Mouse (Mus musculus) mesoderm, embryonic 11.5 days (tissue): ENCODE results near the gene Isy1.

Experiments
- DNase-seq: peaks from one replicate; pipeline ENCODE4 v3.0.0-alpha.2; 2012; ENCODE audit warnings: low read depth, low spot score

The Isy1 gene

DNA sequence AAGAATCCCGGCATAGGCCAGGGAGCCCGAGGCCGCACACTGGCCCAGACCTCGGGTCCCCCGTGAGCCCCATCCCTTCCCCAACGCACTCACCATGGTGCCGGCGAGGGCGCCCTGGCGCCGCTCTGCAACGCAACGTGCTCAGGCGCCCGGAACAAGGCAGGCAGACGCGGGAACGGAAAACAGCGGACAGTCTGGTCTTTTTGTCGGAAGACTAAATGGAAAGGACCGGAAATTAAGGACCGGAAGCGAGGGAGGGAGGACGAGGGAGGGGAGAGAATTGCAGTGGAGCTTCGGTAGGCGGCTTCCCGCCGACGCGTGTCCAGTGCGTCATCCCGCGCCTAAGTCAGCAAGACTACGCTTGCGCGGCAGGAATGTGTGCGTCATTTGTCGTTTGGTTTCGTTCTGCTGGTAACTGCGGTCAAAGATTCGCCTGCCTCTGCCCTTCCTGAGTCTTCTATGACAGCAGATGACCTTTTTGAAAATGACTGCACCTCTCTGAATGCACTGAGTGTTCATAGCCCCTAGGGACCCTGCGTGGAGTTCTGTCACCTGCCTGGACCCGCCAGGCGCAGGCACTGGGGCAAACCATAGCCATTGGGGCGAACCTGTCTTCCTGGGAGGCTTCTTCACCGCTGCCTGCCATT is at the start of gene Isy1:
Gene Isy1 (minus strand): TSS at position 248 of the 647 bp plus-strand sequence.
- DNase-seq = peak; percentile 98

DNA sequence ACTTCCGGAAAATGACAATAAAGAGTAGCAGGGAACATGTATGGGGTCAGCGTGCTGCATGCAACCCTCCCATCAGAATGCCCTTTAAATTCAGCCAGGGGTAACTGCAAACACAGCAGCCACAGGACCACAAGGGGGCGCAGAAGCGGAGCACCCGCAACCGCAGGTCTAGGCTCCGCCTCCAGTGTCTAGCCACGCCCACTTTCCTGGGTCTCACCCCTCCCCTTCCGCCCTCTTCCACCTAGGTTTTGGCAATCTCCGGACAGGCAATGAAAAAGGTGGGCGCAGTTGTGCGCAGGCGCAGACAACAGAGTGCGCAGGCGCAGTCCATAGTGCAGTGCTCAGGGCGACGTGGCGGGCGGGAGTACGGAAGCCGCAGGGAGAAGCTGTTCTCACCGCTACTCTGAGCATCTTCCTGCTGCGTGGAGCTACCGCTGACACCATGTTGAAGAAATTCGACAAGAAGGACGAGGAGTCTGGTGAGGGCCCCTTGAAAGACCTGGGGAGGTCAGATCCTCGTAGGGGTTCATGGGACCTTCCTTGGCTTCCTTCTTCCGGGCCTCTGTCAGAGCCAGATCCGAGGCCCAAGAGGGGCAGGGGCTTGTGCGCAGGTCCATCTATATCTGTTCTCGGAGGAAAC is 49.1 kb upstream of the Isy1 start, which contains the start of gene Copg1:
Gene Copg1 (plus strand): TSS at position 221 of the 640 bp plus-strand sequence.
- DNase-seq = peak; percentile 100

DNA sequence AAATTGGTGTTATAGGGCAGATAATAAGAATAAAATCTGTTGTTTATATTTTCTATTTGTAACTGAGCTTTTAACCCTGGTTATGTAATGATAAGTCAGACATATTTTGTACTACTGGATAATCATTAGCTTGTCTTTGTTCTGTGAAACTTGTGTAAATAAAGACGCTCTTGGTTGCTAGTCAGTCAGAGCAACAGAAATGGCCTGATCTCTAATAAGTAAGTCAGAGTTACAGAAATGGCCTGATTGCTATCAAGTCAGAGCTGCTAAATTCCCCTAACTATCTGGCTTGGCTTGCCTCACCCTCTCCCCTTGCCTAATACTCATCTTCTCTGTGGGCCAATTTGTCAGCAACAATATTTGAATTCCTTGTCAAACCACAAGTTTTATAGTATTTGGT is 48.1 kb upstream of the Isy1 start:
- no peak for DNase-seq

DNA sequence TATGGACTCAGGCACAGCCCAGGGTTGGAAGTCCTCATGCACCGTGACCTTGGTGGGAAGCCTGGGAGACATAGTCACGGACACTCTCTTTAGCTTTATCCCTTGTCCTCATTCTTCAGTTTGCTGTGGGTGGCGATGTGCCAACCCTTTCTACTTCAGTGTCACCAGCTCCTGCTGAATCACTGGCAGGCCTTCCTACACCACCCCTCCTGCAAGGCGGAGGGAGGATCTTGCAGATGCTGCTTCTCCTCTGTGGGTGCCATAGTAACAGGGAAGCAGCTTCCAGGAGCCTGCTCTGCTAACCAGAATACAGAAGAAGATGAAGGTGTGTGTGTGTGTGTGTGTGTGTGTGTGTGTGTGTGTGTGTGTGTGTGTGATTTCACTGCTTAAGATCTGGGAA is 44.2 kb upstream of the Isy1 start:
- no peak for DNase-seq

DNA sequence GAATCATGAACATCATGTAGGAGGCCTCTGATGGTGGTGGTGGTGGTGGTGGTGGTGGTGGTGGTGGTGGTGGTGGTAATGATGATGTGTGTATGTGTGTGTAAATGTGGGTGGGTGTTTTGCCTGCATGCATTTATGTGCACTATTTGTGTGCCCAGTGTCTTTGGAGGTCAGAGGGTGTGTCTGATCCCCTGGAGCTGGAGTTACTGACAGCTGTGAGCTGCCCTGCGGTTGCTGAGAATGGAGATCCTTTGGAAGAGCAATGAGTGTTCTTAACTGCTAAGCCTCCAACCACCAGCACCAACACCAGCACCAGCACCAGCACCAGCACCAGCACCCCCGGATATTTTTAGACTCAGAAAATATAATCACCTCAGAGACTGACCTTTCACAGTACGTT is 43.6 kb upstream of the Isy1 start:
- DNase-seq = no peak

DNA sequence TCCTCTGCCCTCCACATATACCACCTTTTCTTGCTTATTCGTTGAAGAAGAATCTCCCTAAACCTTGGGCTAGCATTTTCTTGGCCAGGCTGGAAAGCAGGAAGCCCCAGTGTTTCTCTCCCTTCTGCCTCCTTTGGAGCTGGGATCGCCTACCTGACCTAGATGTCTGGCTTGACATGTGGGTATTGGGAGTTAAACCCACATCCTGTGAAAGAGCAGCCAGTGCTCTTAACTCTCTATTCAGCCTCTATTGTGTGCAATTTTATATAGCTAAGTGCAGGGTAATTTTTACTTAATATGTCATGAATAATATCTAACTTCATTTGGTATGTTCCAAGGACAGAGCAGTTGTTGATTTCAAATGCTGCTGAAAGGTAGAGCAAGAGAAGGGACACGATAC is 41.0 kb upstream of the Isy1 start:
- DNase-seq = no peak

DNA sequence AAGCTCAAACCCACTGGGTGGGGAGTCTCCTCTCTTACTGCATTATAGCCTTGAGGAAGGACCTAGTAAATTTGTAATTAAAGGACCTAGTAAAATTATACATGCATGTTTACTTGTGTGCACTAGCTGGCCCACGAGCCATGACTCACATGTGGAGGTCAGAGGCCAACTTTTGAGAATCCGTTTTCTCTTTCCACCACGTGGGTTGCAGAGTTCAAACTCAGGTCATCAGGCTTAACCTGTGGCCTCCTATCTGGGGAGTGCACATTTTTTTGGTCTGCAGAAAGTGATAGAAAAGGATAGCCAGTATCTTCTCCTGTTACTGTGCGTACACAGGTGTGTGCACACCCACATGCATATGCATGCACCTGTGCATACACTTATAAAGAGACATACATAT is 40.4 kb upstream of the Isy1 start:
- DNase-seq = no peak

DNA sequence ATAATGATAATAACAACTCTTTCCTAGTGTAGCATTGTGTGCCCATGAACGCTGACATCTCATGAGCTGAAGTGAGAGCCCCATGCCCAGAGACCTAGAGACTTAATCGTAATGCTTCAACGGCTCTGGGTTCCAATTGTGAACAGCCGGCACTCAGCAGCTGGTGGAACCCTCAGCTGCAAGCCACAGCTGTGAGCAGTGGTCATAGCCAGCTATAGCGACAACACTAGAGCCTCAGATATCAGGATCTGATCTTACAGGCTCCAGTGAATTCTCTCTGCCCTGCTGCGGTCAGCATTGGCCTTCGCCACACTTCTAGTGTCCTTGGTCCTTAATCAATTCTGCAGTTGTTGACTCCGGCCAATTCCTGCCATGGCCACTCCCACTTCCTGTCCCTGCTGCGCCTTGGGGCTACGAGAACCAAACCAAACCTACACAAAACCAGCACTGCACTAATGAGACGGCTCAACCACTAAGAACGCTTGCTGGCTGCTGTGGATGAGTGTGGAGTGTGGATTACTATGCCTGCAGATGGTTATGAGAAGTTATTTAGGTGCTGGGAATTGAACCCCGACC is 37.6 kb upstream of the Isy1 start:
- no peak for DNase-seq

DNA sequence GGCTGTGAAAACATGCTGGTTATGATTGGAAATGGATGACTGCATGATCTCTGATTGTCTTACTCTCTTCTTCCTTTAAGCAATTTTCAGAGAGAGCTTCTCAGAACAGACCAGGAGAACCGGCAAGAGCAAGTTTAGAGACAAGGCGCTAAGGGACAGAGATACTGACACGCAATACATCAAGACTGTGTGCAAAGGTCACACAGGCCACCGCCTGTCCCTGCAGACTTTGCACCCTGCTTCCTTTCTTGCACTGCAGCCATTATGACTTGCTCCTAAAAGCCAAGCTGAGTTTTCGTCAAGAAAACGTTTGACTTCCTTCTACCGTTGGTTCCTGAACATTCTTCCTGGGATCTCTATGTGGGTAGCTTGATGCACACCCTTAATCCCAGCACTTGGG is 37.0 kb upstream of the Isy1 start:
- DNase-seq = no peak

DNA sequence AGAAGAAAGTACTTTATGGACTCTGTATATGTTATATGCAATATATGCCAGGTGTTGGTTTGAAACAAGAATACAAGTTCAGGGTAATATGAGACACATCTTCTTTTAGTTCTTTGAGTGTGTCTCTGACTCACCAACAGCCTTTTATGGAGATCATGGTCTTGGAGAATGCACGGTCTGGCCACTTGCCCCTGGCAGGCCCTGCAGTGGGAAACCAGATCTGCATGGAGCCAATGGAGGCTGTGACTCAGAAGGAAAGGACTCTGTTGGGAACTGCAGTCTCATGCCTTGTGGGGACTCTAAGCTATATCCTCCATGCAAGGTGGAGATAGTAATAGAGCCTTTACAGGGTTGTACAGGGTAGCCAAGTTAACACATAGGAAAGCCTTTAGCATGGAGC is 36.5 kb upstream of the Isy1 start:
- DNase-seq = no peak

DNA sequence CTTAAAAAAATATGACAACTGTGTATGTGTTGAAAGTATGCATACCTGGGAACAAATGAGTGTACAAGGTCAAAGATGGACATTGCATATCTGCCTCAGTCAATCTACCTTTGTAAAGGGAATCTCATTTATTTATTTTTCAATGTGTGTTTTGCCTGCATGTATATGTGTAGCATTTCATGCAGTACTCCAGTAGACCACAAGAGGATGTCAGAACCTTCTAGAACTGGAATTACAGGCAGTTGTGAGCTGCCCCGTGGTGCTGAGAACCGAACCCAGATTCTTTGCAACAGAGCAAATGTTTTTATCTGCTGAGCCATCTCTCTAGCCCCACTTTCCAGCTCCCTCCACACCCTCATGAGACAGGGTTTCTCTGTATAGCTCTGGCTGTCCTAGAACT is 35.4 kb upstream of the Isy1 start:
- DNase-seq = no peak

DNA sequence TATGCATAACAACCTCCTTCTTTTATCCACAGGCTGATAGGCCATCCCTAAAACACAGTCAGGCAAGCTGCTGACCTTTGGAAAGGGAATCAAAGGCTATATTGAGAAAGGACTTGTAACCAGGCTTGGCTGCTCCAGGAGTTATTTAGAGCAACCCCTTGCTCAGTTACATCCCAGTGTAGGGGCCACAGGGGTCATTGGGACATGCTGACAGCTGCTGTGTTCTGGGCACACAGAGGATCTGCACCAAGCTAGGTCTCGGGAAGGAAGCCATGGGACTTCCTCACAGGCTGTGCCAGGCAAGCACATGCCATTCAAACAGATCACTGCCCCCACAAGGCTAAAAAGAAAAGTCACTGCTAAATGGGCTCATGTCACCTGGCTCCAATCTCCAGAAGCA is 34.5 kb upstream of the Isy1 start:
- DNase-seq = no peak

DNA sequence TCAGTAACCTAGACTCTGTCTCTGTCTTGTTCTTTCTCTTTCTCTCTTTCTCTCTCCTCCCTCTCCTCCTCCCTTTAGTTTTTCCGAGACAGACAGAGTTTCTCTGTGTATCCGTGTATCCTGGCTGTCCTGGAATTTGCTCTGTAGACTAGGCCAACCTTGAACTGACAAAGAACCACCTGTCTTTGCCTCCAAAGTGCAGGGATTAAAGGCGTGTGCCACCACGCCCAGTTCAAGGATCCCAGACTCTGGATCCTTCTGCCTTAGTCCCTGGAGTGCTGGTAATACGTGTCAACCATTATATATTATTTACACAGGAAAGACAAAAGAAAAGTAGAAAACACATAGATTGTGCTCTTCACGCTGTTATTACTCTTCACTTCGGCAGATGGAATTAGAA is 32.6 kb upstream of the Isy1 start:
- DNase-seq = no peak

DNA sequence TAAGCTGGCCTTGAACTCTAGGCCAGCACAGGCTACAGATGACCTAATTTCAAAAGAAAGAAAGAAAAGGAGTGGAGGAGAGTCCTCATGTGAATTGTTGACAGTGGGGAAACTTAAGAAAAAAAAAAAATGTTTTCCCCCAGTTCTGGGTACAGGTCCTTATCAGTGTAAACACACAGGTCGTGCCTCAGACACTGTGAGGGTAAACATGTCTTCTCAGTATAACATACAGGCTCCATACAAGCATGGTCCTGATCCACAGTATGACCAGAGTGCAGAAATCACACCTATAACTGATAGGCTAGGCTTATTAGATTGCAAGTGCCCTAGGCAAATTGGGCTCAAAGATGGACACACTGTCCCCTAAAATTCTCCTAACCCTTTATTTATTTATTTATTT is 31.8 kb upstream of the Isy1 start:
- no peak for DNase-seq

DNA sequence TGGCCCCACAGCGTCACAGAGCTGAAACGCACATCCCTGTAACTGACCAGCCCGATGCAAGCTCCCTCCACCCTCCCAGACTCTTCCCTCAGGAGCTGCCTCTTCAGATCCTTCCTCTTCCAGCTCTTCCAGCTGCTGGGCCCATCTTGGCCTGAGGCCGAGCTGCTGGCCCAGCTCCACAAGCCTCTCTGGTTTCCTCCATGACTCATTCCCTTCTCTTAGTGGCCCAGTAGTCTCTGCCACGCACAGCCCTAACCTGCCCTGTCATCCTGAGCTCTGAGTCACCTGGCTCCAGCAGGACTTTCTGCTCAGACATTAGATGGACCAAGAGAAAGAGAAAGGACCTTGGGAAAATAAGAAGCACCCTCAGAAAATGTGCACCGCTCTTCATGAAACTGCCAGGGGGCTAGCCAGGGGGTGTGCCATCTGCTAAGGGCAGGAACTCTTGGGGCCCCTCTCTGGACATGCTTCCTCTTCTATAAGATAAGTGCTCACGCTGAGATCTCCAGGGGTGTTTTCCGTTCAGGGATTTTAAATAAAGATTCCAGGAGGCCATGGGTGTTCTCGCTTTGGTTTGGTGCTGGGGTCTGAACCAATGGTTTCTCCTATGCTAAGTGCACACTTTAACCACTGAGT is 30.4 kb upstream of the Isy1 start:
- DNase-seq = no peak

DNA sequence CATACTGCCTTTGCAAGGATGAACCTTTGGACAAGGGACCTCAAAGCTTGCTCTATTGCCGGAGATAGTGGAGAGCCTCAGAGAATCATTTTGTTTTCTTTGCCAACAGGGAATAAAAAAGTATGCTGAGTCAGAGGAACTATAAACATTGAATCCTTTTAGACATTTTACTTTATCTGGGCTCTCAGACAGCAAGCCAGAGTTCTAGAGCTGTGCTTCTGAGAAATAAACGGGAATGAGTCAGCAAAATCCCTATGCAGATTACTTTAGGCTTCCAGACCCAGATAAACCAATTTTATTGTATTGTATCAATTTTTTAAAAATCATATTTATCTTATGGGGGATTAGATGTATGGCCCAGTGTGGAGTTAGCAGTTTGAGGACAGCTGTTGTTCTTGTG is 28.7 kb upstream of the Isy1 start:
- DNase-seq = no peak

DNA sequence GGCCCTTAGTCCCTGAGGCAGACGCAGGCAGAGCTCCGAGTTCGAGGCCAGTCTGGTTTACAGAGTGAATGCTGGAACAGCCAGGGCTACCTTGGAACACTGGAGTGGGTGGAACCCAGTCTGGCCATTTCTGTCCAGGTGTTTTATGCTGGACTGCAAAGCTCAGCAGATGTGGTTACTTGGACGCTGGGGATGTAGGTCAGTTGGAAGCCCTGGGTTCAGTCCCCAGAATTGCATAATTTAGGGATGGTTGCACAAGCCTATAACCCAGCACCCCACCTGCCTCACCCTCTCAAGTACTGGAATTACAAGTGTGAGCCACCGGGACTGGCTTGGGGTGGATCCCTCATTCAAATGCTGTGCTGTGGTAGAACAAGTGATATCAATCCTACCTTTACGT is 27.6 kb upstream of the Isy1 start:
- DNase-seq = no peak

DNA sequence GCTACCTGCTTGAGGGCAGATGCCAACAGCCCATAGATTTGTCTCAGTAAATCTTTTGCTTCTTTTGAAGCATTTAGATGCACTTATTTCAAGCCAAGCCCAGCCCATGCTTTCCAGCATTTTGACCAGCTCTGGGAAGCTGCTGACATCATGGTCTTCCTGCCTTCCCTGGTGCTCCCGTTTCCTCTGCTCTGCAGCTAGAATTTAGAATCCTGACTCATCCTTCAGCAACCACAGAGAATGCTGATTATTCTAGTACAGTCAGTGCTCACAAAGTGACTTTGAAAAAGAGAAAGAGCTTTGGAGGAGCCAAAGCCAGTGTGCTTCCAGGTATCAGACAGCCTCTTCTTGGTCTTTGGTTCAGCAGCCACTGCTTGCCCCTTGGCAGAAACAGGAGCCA is 18.5 kb upstream of the Isy1 start:
- no peak for DNase-seq

DNA sequence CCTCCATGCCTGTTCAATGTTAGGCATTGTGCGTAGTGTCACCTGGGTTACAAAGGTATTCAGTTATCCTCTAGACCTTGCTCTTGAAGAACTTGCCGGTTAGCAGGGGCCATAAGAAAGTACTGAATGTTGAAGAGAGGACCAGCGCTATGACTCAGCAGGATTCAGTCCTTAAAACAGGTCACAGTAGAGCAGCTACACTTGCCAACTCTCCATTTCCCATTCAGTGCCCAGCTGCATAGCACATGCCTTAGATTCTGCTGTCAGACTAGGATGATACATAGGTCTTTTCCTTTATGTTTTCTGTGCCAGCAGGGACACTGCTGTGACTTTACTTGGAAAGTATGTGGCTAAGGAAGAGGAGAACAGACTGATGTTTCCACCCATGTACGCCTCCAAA is 14.8 kb upstream of the Isy1 start:
- DNase-seq = no peak

DNA sequence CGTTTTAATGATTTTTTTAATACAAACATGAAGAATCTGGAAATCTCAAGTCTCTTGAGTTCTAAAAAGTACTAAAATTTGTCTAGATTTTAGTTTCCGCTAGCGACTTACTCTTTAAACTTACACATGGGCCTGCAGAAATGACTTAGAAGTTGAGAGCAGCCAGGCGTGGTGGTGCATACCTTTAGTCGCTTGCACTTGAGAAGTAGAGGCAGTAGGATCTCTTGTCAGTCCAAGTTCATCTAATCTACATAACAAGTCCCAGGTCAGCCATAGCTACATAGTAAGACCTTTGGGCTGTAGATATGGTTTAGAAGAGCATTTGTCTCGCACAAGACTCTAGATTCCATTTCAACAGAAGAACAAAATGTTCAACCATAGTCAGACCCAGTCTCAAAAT is 13.3 kb upstream of the Isy1 start:
- DNase-seq = no peak

DNA sequence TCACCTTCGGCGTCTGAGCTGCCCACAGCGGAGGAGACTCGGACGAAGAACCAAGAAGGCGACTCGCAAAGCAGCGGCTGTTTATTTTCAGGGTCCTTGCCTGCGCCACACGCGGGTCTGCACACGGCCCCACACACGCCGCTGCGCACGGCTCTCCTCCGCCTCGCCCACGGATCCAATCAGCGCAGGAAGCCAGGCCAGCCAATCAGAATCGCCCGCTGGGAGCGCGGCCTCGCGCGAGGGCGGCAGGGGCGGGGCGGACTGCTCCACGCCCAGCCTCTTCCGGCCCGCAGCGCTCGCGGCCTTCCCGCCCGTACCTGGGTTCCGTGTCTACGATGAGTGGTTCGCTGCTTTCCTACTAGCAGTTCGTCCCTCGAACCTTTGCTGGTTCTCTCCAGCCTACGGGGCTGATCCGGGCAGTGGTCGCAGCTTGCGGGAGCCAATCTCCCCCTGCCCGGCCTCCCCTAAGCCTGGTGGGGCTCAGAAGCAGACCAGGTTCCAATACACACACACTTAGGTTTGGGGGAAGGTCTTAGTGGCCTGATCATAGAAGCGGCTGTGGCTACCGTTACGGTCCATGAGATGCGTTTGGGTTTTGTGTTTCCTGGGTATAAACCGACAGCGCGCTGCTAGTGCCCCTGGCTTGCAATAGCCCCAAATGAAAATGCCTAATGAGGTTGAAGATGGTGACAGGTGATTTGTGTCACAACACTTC is 12.5 kb upstream of the Isy1 start, which contains the start of gene Cnbp:
Gene Cnbp (minus strand): TSS at position 207 of the 715 bp plus-strand sequence.
- peak; percentile 98 for DNase-seq
